Mouse (Mus musculus): Measurements from ENCODE around the gene Hist1h2ba. TPM values are rescaled to one million over a fixed set of nuclear protein-coding genes. Genes with fewer than 3 reads are reported as not detected.

The Hist1h2ba gene
- polyA plus RNA-seq, 1 experiment from 2014 or later, result not detected

- WGBS, result 23% methylated on average over 11 of the region's 11 CpGs
- ATAC-seq (ENCODE audit: low FRiP score, low read depth), result peak; percentile 51; the same call in 1 of the 2 replicates
- no peaks in the 10 kb centered on the region for H3K36me3 ChIP-seq
- H3K27ac ChIP-seq, result peak overlapping the region; percentile 48; the same call in 1 of the 2 replicates
- no peak overlapping the region for H3K9ac ChIP-seq
- H3K4me3 ChIP-seq, result no peak overlapping the region
- H3K4me2 ChIP-seq (replicated peaks), result peak overlapping the region; percentile 20
- no peaks in the 10 kb centered on the region for H3K27me3 ChIP-seq
- peaks cover 17% of the 10 kb centered on the region for H3K4me1 ChIP-seq
- no peaks in the 10 kb centered on the region; the same call in 1 of the 2 replicates for H3K9me3 ChIP-seq
Measured at GRCm38 (mm10) chr13:23930904-23931303, 3.1 kb downstream of the Hist1h2ba start.

- ATAC-seq (ENCODE audit: low FRiP score, low read depth), result no peak
- 83% methylated on average over 9 of the region's 9 CpGs for WGBS
- Histone ChIP-seq H3K36me3 (no peaks in the 10 kb centered on the region), H3K27me3 (no peaks in the 10 kb centered on the region), H3K27ac (peak overlapping the region; percentile 48; the same call in 1 of the 2 replicates), H3K9ac (no peak overlapping the region), H3K9me3 (no peaks in the 10 kb centered on the region; the same call in 1 of the 2 replicates), H3K4me1 (peaks cover 17% of the 10 kb centered on the region), H3K4me2 (replicated peaks) (peak overlapping the region; percentile 20), H3K4me3 (no peak overlapping the region)
Measured at GRCm38 (mm10) chr13:23930461-23930860, 3.5 kb downstream of the Hist1h2ba start.

- WGBS, result 69% methylated on average over 3 of the region's 3 CpGs
- Histone ChIP-seq H3K4me1 (peaks cover 17% of the 10 kb centered on the region), H3K36me3 (no peaks in the 10 kb centered on the region), H3K27me3 (no peaks in the 10 kb centered on the region), H3K27ac (no peak overlapping the region), H3K4me2 (replicated peaks) (no peak overlapping the region), H3K9me3 (no peaks in the 10 kb centered on the region), H3K9ac (no peak overlapping the region), H3K4me3 (no peak overlapping the region)
- ATAC-seq (ENCODE audit: low FRiP score, low read depth), result no peak
Measured at GRCm38 (mm10) chr13:23928637-23929036, 5.3 kb downstream of the Hist1h2ba start.

- Histone ChIP-seq H3K9ac (no peak overlapping the region), H3K27me3 (no peaks in the 10 kb centered on the region), H3K27ac (no peak overlapping the region), H3K36me3 (no peaks in the 10 kb centered on the region), H3K4me1 (peaks cover 10% of the 10 kb centered on the region), H3K4me3 (no peak overlapping the region), H3K9me3 (no peaks in the 10 kb centered on the region), H3K4me2 (replicated peaks) (no peak overlapping the region)
- 62% methylated on average over 2 of the region's 2 CpGs for WGBS
- ATAC-seq (ENCODE audit: low FRiP score, low read depth), result no peak
Measured at GRCm38 (mm10) chr13:23925792-23926191, 8.2 kb downstream of the Hist1h2ba start.

DNA sequence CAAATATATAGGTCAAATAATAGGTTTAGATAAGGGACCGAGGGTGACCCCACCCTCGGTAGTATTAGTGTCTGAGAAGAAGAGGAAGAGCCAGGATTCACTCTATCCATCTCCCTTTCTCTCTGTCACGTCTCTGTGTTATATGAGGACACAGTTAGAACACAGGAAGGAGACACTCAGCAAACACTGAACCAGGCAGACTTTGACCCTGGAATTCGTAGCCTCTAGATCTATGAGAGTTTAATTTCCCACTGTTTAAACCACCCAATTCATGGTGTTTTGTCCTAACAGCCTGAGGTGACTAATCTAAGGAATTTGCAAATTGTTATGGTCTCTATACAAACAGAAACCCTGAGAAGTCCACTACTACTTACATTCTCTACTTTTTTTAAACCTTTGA lies 16.3 kb downstream of the Hist1h2ba start:
- Histone ChIP-seq H3K4me3 (no peak overlapping the region), H3K9ac (no peak overlapping the region), H3K27me3 (no peaks in the 10 kb centered on the region), H3K4me2 (replicated peaks) (no peak overlapping the region), H3K4me1 (no peaks in the 10 kb centered on the region), H3K27ac (no peak overlapping the region), H3K36me3 (no peaks in the 10 kb centered on the region), H3K9me3 (no peaks in the 10 kb centered on the region)
- no peak for ATAC-seq (ENCODE audit: low FRiP score, low read depth)
- 75% methylated on average over 4 of the region's 4 CpGs for WGBS

DNA sequence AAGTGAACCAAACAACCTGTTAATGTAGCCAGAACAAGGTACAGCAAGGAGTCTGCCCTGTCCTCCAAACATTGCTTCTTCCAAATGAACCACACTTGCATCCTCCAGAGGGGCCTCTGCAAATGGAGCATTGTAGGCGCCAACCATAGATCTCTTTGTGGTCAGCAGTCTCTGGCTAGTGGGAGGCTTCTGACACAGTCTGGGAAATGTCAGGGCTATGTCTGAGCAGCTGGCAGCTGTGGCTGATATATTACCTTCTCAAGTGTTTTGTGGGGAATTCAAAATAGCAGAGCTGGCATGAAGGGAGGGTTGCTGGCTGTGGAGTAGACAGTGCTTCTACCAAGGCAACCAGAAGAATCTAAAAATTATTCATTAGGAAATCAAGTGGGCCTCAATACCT lies 17.8 kb downstream of the Hist1h2ba start:
- Histone ChIP-seq H3K36me3 (no peaks in the 10 kb centered on the region), H3K27me3 (no peaks in the 10 kb centered on the region), H3K4me1 (no peaks in the 10 kb centered on the region), H3K4me2 (replicated peaks) (no peak overlapping the region), H3K4me3 (no peak overlapping the region), H3K9ac (no peak overlapping the region), H3K9me3 (no peaks in the 10 kb centered on the region), H3K27ac (no peak overlapping the region)
- WGBS, result 78% methylated on average over 1 of the region's 1 CpGs
- ATAC-seq (ENCODE audit: low FRiP score, low read depth), result no peak; the same call in 1 of the 2 replicates

DNA sequence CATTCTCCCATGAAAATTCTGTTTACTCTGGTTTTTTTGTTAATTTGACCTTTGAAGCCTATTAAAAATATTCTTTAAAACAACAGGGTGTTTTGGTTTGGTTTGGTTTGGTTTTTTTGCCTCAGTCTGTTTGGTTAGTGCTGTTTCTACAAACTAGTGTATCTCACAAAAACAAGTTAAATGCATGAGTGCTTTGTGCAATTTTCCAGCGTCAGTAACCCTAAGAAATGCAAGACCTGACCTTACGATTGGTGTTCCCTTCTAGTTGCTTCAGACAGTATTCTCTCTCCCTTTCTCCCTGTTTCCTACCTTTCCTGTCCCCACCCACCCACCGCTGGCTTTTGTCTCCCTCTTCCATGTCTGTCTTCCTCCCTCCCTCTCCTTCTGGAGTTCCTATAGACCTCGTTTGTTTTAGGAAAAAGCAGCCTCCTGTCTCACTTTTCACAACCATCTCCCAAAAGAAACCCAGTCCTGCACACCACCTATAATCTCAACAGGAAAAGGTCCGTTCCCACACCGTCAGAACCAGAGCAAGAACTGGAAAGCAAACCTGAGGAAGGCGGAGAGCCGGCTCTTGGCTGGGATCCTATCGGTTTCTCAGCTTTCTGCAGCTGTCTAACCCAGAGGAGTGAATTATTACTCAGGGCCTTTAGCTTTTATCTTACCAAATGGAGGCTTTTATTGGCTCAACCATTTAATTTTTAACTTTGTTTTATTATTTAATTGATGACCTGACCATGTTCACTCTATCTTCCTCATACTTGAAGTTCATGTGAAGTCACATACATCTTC lies 19.4 kb downstream of the Hist1h2ba start, which contains the start of gene Slc17a4:
Slc17a4 (minus strand) TSS at position 634 of the 792 bp plus-strand sequence.
- 63% methylated on average over 9 of the region's 9 CpGs for WGBS
- ATAC-seq (ENCODE audit: low FRiP score, low read depth), result no peak

DNA sequence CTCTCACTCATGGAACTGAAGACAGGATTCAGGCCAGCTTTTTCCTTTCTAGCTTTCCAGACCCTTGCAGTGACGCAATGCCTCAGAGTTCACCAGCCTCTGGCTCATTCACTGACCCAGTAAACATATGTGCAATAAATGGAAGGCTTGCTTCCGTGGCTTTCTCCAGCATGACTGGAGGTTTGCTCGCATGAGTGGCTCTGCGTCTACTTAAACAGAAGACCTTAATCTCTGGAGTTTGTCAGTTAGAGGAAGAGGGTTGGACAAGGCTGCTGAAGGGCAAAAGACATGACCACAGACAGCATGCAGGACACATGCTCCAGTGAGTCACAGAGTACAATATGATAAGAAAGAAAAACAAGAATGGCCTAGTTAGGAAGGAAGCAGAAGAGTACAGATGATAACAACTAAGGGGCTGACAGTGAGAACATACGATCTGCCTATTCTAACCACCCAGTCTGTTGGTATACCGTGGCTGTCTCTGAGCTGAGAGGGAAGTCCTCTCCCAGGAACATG lies 20.1 kb downstream of the Hist1h2ba start:
- no peaks in the 10 kb centered on the region for H3K27me3 ChIP-seq
- no peaks in the 10 kb centered on the region for H3K4me1 ChIP-seq
- H3K4me2 ChIP-seq (replicated peaks), result no peak overlapping the region
- H3K9ac ChIP-seq, result no peak overlapping the region
- ATAC-seq (ENCODE audit: low FRiP score, low read depth), result no peak
- 55% methylated on average over 6 of the region's 6 CpGs for WGBS
- H3K27ac ChIP-seq, result no peak overlapping the region
- no peaks in the 10 kb centered on the region for H3K9me3 ChIP-seq
- no peak overlapping the region for H3K4me3 ChIP-seq
- no peaks in the 10 kb centered on the region for H3K36me3 ChIP-seq

More for the DNA sequence above, 19.4 kb downstream of the Hist1h2ba start, which contains the start of gene Slc17a4:
- Histone ChIP-seq H3K36me3 (no peaks in the 10 kb centered on the region), H3K27me3 (no peaks in the 10 kb centered on the region), H3K9ac (no peak within 1 kb of the TSS), H3K4me2 (replicated peaks) (no peak within 1 kb of the TSS), H3K4me3 (no peak within 1 kb of the TSS), H3K27ac (no peak within 1 kb of the TSS), H3K9me3 (no peaks in the 10 kb centered on the region), H3K4me1 (no peaks in the 10 kb centered on the region)

- H3K9me3 ChIP-seq, result no peaks in the 10 kb centered on the region
- H3K9ac ChIP-seq, result no peak overlapping the region
- H3K4me2 ChIP-seq (replicated peaks), result no peak overlapping the region
- no peak overlapping the region for H3K4me3 ChIP-seq
- no peak for ATAC-seq (ENCODE audit: low FRiP score, low read depth)
- WGBS, result 76% methylated on average over 5 of the region's 5 CpGs
- H3K27ac ChIP-seq, result no peak overlapping the region
- H3K36me3 ChIP-seq, result no peaks in the 10 kb centered on the region
- no peaks in the 10 kb centered on the region for H3K27me3 ChIP-seq
- H3K4me1 ChIP-seq, result no peaks in the 10 kb centered on the region
Measured at GRCm38 (mm10) chr13:23911335-23911734, 22.6 kb downstream of the Hist1h2ba start.

DNA sequence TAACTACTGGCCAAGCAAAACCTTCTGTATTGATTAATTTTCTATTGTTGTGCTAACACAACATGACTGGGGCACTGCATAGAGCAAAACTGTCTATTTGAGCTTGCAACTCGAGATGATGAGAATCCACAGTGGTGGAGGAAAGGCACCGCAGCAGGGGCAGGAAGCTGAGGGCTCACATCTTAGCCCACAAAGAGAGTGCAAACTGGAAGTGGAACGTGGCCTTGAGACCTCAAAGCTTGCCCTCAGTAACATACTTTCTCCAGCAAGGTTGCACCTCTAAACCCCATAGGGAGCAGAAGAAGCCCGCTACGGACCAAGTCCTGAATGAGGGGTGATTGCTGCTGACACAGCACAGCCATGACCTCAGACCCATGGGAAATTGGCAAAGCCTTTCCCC lies 23.8 kb downstream of the Hist1h2ba start:
- no peak overlapping the region for H3K9ac ChIP-seq

GRCm38 (mm10) chr13:23906906-23907305 lies 27.1 kb downstream of the Hist1h2ba start:
- Histone ChIP-seq H3K36me3 (no peaks in the 10 kb centered on the region), H3K9ac (no peak overlapping the region), H3K27me3 (no peaks in the 10 kb centered on the region), H3K4me2 (replicated peaks) (no peak overlapping the region), H3K4me1 (no peaks in the 10 kb centered on the region), H3K27ac (no peak overlapping the region), H3K4me3 (no peak overlapping the region), H3K9me3 (no peaks in the 10 kb centered on the region)
- ATAC-seq (ENCODE audit: low FRiP score, low read depth), result no peak
- WGBS, result 94% methylated on average over 5 of the region's 5 CpGs

More for the DNA sequence above, 23.8 kb downstream of the Hist1h2ba start:
- no peak overlapping the region for H3K4me3 ChIP-seq
- no peaks in the 10 kb centered on the region for H3K36me3 ChIP-seq
- ATAC-seq (ENCODE audit: low FRiP score, low read depth), result no peak
- H3K9me3 ChIP-seq, result no peaks in the 10 kb centered on the region
- H3K4me1 ChIP-seq, result no peaks in the 10 kb centered on the region
- no peaks in the 10 kb centered on the region for H3K27me3 ChIP-seq
- H3K4me2 ChIP-seq (replicated peaks), result no peak overlapping the region
- 75% methylated on average over 5 of the region's 5 CpGs for WGBS
- no peak overlapping the region for H3K27ac ChIP-seq

GRCm38 (mm10) chr13:23898242-23898641 lies 35.7 kb downstream of the Hist1h2ba start:
- H3K9ac ChIP-seq, result no peak overlapping the region
- H3K4me1 ChIP-seq, result no peaks in the 10 kb centered on the region
- no peak for ATAC-seq (ENCODE audit: low FRiP score, low read depth)
- H3K4me3 ChIP-seq, result no peak overlapping the region
- WGBS, result 63% methylated on average over 6 of the region's 6 CpGs
- no peak overlapping the region for H3K27ac ChIP-seq
- no peak overlapping the region for H3K4me2 ChIP-seq (replicated peaks)
- H3K27me3 ChIP-seq, result no peaks in the 10 kb centered on the region
- no peaks in the 10 kb centered on the region for H3K36me3 ChIP-seq
- no peaks in the 10 kb centered on the region for H3K9me3 ChIP-seq

All from limb, embryonic 13.5 days (tissue).